Mouse (Mus musculus) retina, postnatal 1 day (tissue): ENCODE results near the gene Smarca4.
"Not testable (repeated sequence)": the region's sequence is repeated elsewhere in the genome, so short reads cannot be mapped to it uniquely, and the experiment has no call there.

Source experiments
- DNase-seq: peaks from one replicate; pipeline ENCODE4 v3.0.0-alpha.2; 2012

Smarca4 gene

DNA sequence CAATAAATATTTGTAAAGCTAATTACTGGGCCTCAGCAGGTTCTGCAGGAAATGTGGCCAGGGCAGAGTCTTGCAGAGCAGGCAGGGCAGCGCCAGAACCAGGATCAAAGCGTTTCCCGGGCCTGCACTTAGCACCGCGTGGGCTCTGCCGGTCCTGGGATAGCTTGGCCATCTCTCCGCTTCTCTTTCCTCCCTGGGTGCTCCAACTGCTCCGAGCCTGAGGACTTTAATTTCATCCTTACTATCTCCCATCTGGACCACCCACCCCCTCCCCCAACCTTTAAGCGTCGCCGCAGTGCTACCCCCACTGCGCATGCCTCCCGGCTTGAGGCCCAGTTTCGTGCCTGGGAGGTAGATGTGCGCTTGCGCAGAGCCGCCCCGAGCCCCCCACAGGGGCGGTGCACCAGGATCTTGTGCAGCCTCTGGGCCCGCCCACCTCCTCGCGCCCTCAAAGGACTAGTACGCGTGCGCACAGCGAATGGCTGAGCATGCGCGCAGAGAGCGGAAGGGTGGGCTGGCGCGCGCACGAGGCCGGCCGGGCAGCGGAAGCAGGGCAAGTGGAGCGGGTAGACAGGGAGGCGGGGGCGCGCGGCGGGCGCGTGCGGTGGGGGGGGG, at the start of gene Smarca4:
Gene Smarca4, plus strand, starts transcription at position 553 of the 615 bp plus-strand sequence.
- DNase-seq, result peak; percentile 99

GRCm38 (mm10) chr9:21566538-21566937, 49.4 kb upstream of the Smarca4 start:
- DNase-seq, result no peak

DNA sequence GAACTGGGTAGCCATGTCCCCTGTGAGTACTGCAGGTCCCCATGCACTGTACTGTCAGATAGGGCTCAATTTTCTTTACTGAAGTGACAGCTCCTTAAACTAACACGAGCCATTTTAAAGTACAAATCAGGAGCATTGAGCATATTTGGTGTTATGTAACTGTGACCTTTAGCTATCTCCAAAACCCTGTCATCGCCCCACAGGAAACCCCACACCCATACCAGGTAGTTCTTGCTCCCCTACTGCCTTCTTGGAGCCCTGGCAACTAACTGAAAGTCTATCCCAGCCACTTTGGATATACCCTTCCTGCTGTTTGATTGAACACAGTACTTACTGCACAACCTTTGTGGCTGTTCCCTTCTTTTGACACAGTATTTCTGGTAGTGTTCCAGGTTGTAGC, 48.9 kb upstream of the Smarca4 start:
- DNase-seq, result no peak

DNA sequence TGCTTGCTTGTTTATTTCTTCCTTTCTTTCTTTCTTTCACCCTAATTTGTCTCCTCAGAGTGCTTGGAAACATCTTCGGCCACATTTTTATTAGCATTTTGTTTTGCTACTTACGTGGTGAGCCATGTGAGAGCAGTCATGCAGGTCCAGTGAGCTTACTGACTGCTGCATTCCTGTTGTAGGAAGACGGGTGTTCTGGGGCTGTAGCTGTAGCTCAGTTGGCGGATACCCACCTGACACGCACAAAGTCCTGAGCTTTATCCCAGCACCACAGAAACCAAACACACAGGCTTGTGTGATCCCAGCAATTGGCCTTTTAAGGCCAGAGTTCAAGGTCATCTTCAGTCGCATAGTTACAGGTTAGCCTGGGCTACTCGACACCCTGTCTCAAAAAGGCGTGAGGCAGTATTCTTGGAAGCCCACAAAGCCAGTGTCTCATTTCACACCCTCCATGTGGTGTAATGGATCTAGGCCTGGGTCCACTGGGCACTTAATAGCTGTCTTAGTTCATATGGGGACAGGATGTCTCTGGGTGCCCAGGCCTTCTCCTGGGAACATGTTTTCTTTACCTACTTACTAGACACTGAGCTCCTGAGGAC, 47.2 kb upstream of the Smarca4 start:
- DNase-seq, result no peak

- no peak for DNase-seq
Observed at GRCm38 (mm10) chr9:21574012-21574801, 41.8 kb upstream of the Smarca4 start.

DNA sequence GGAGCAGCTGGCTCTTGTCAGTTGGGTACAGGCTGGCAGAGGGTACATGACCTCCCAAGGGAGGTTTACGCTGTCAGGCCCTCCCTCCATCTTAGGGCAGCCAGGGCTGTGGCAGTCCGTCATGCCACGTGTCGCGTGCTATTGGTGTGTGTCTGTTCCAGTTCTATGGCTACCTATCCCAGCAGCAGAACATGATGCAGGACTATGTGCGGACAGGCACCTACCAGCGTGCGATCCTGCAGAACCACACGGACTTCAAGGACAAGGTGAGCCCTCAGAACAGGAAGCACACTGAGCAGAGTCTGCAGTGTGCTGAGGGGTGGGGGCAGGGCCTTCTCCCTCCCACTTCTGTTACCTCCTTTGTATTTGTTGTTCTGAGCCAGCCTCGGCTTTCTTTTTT, 40.7 kb upstream of the Smarca4 start:
- DNase-seq, result no peak

DNA sequence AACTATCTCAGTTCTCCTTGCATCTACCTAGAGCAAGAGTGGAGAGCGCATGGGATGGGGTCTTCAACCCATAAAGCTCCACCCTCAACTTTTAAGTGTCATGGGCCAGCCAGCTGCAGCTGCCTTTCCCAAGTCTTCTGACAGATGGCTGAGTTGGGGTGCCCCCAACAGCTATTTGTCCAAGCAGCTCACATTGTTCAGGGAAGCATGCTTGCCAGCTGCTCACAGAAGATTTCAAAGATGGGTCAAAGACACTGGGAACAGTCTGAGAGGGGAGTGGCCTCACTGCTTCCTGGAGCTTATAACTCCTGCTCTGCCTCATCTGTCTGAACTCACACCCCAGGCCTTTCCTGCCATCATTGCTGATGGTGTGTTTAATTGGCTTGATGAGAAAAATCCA, 39.7 kb upstream of the Smarca4 start:
- DNase-seq, result peak; percentile 72

DNA sequence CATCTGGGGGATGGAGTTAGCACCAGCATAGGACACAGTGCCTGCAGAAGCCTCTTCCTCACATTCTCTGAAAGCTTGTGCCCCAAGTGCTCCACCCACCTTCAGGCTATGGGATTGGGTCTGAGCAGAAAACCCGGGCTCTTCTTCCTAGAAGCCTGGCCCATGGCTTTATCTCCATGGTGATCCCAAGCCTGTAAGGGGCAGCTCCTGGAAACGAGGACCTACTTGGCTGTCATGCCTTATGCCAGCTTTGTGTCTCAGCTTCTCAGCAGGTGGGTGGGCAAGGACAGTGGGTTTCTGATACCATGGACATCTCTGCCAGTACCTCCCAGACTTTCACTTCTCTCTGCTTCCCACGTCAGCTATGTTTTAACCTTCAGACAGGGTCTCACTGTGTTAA, 37.7 kb upstream of the Smarca4 start:
- no peak for DNase-seq

DNA sequence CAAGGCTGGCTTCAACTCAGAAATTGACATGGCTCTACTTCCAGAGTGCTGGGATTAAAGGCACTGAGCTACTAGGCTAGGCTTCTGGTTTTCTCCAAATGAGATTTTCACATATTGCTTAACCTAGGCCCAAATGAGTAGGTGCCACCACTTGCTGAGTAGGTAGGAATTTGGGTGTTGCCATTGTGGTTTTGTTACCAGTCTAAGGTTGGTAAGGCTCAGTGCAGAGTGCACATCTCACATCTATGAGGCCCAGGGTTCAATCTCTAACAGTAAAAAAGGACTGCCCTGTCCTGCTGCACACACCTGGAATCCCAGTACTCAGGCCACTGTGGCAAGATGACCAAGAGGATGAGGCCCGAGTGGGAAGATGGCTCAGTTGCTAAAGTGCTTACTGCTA, 30.6 kb upstream of the Smarca4 start:
- DNase-seq, result no peak

GRCm38 (mm10) chr9:21587678-21588349, 28.2 kb upstream of the Smarca4 start:
- DNase-seq, result no peak

- no peak for DNase-seq
Observed at GRCm38 (mm10) chr9:21588350-21588749, 27.6 kb upstream of the Smarca4 start.

GRCm38 (mm10) chr9:21589538-21589937, 26.4 kb upstream of the Smarca4 start:
- DNase-seq, result no peak

- no peak for DNase-seq
Observed at GRCm38 (mm10) chr9:21591127-21591830, 24.7 kb upstream of the Smarca4 start.

- DNase-seq, result no peak
Observed at GRCm38 (mm10) chr9:21591831-21592702, 23.9 kb upstream of the Smarca4 start.

- DNase-seq, result peak; percentile 99
Observed at GRCm38 (mm10) chr9:21592703-21593121, 23.3 kb upstream of the Smarca4 start, which contains the start of the genes Timm29 and Yipf2. Gene Timm29, plus strand, starts transcription at chr9:21592722. Gene Yipf2, minus strand, starts transcription at chr9:21592828.

DNA sequence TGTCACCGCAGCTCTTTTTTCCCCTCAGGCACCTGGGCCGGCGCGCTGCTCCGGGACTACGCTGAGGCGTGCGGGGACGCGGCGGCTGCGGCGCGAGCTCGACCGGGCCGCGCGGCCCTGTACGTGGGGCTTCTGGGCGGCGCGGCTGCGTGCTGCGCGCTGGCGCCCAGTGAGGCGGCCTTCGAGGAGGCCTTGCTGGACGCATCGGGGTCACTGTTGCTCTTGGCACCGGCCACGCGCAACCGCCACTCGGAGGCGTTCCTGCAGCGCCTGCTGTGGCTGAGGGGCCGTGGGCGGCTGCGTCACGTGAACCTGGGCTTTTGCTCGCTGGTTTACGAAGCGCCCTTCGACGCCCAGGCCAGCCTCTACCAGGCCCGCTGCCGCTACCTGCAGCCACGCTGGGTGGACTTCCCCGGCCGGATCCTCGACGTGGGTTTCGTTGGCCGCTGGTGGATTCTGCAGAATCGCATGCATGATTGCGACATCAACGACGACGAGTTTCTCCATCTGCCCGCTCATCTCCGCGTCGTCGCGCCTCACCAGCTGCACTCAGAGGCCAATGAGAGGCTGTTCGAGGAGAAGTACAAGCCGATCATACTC, 22.7 kb upstream of the Smarca4 start:
- DNase-seq, result no peak

DNA sequence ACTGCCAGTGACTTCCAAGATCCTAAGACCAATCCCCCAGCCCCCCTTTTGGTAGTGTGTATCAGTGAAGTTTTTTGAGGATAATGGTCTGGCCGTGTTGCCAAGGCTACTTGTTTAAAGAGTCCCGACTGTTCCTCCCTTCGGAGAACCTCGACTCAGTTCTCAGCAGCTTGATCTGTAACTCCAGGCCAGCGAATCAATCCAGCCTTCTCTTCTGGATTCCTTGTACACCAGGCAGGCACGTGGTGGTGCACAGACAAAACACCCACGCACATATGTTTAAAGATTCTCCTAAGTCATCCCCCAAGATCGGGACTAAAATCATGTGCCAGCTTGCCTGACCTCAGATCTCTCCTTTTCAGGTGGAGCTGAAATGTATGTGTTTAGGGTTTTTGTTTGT, 21.6 kb upstream of the Smarca4 start:
- not testable (repeated sequence) for DNase-seq

DNA sequence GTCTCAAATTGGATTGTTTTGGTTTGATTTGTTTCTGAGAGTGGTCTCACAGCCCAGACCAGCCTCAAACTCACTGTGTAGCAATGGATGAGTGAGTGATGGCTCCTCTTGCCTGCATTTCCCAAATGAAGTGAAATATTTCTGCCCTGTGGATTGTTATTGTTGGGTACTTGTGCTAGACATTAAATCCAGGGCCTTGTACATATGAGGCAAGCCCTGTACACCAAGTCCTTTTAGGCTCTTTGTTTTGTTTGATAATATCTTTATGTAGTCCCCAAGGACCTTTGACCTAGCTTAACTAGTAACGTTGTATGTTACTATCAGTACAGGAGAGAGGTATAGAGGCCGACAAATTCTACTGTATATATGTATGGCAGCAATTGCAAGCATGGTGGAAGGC, 21.1 kb upstream of the Smarca4 start:
- no peak for DNase-seq

DNA sequence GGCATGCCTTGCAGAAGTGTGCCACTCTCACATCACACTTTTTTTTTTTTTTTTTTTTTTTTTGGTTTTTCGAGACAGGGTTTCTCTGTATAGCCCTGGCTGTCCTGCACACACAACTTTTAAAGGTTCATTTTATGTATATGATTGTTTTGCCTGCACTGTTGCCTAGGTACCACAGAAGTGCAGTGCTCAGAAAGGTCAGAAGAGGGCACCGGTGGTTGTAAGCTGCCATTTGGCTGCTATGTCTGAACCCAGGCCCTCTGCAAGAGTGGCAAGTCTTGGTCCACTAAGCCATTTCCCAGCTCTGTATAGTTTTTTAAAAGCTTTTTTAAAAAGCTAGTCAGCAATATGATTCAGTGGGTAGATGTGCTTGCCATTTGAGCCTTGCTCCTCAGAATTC, 17.8 kb upstream of the Smarca4 start:
- DNase-seq, result peak; percentile 52

DNA sequence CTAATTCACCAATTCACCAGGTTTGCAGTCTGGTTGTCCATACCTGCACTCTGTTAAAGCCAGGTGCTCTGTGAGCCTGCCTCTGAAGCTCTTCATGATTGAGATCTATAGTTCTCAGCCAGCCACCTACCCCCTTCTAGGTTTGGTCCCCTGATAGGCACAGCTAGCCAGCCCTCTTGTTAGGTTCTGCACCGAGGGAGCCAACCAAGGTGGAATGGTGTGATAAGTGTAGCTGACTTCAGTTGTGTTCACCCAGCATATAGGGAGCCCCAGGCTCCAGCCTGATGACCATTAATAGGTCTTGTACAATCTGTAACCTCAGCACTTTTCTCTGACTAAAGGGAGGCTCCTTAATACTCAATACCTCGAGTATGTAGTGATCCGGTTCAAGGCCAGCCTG, 15.8 kb upstream of the Smarca4 start:
- DNase-seq, result no peak

- DNase-seq, result no peak
Observed at GRCm38 (mm10) chr9:21601073-21601472, 14.9 kb upstream of the Smarca4 start.
